Mouse (Mus musculus): ENCODE data around the gene Trpm4.
"Not testable (repeated sequence)": the region's sequence is repeated elsewhere in the genome, so short reads cannot be mapped to it uniquely, and the experiment has no call there.

Gene Trpm4

GRCm38 (mm10) chr7:45333431-45333982, at the start of gene Trpm4:
Gene Trpm4, minus strand, starts transcription at chr7:45333780.
- DNase-seq = peak; percentile 87 to 89

GRCm38 (mm10) chr7:45376057-45376456, 42.5 kb upstream of the Trpm4 start:
- DNase-seq = no peak

DNA sequence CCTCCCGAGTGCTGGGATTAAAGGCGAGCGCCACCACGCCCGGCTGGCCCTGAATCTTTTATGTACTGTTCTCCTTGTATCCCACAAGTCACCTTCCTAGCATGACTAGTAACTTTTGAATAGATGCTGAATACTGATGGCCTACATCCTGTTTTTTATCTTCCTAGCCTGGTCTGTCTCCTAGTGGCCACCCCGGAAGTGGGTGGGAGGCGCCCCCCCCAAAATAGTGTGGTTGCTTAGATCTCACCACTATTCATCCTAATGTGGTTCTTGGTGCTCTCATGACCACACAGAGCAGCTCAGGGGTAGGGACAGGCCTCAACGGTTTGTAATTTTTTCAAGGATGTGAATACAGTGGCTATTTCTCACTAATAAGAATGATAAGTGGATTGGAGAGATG, 41.0 kb upstream of the Trpm4 start:
- DNase-seq = no peak

GRCm38 (mm10) chr7:45372371-45372770, 38.8 kb upstream of the Trpm4 start:
- DNase-seq = no peak

GRCm38 (mm10) chr7:45370475-45371311, 37.1 kb upstream of the Trpm4 start, which contains the start of gene Lin7b:
Gene Lin7b, minus strand, starts transcription at chr7:45370583.
- DNase-seq = peak; percentile 85 to 92

- no peak for DNase-seq
Measured at GRCm38 (mm10) chr7:45369836-45370474, 36.4 kb upstream of the Trpm4 start.

- DNase-seq = no peak
Measured at GRCm38 (mm10) chr7:45369022-45369745, 35.6 kb upstream of the Trpm4 start.

DNA sequence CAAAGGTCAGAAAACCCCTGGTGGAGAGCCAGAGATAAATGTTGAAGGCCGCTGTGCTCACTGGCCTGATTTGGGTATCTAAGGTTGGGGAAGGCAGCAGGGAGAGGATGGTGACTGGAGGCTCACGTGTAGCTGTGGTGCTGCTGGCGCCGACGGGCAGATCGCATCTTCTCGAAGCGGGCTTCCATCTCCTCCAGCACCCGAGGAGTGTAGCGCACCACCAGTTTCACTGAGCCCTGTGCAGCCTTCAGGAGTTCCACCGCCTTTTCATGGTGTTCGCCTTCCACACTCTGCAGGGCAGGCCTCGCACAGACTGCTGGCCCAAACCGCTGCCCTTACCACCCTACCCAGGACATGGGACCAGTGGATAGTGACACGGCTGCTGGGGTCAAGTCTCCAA, 34.6 kb upstream of the Trpm4 start:
- DNase-seq = no peak

GRCm38 (mm10) chr7:45367020-45367880, 33.7 kb upstream of the Trpm4 start:
- peak; percentile 96 to 98 for DNase-seq

DNA sequence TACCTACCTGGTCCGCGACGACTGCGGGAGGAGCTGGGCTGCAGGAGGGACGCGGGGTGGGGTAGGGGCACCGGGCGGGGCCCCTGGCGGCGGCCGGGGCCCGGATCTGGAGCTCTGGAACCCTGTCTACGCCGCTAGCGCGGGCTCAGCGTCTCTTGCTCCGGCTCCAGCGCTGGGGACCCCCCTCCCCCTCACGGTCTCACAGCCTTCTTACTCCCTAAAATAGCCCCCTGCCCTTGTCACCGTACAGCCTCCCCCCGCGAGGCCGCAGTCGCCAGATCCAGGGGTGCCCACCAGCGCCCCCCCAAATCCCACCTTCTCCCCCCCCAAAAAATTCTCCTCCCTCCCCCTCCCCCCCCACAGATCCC, 33.1 kb upstream of the Trpm4 start, which contains the start of gene Ppfia3:
Gene Ppfia3, minus strand, starts transcription at position 368 of the 368 bp plus-strand sequence.
- no peak for DNase-seq

- peak in 1 of 2 experiments; percentile 37 for DNase-seq
Measured at GRCm38 (mm10) chr7:45365742-45366651, 32.4 kb upstream of the Trpm4 start.

DNA sequence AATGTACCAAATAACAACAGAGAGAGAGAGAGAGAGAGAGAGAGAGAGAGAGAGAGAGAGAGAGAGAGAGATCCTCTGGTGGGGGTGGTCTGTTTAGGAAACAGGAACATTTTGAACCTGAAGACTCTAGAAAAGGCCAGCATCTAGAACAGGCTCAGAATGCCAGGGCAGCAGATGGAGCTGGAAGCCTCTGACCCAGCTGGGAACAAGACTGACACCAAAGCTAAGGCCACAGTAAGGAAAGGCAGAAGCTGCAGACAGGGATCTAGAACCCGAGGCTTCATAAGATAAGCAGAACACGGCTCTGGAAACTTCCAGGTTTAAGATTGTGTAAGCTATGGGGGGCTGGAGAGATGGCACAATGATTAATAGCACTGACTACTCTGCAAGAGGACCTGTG, 30.4 kb upstream of the Trpm4 start:
- DNase-seq = no peak

GRCm38 (mm10) chr7:45362801-45363200, 29.2 kb upstream of the Trpm4 start:
- DNase-seq = peak; percentile 33 to 57

- DNase-seq = peak; percentile 63 to 79
Measured at GRCm38 (mm10) chr7:45361243-45361804, 27.7 kb upstream of the Trpm4 start.

DNA sequence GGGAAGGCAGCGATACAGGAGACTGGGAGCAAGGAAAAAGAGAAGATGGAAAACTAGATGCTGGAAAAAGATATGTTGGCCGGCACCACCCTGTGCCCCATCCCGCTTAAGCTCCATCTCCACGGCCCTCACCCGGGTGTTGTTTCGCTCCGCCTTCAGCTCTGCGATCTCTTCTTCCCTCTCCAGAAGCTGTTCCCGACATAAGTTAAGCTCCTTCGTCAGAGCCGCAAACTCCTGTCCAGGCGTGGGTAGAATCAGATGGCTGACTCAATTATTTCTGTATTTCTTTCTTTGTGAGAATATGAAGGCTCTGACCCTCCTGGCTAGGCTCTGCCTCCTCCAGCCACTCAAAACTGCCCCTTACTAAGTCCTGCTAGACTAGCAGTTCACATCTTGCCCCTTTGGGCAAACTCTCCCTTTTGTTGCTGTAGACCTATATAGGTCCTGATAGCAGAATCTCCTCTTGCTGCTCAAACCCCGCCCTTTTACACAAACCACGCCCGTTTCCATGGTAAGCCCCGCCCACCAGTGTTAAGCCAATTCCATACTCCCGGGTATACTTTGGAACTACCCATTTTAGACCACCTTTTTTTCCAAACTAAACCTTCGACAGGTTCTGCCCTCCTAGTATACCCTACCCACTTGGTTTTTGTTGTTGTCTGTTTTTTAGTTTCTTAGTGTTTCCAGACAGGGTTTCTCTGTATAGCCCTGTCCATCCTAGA, 27.0 kb upstream of the Trpm4 start:
- DNase-seq = no peak

GRCm38 (mm10) chr7:45359081-45359480, 25.5 kb upstream of the Trpm4 start:
- not testable (repeated sequence) for DNase-seq

- DNase-seq = no peak
Measured at GRCm38 (mm10) chr7:45356087-45356486, 22.5 kb upstream of the Trpm4 start.

GRCm38 (mm10) chr7:45355318-45356020, 21.9 kb upstream of the Trpm4 start:
- DNase-seq = no peak

DNA sequence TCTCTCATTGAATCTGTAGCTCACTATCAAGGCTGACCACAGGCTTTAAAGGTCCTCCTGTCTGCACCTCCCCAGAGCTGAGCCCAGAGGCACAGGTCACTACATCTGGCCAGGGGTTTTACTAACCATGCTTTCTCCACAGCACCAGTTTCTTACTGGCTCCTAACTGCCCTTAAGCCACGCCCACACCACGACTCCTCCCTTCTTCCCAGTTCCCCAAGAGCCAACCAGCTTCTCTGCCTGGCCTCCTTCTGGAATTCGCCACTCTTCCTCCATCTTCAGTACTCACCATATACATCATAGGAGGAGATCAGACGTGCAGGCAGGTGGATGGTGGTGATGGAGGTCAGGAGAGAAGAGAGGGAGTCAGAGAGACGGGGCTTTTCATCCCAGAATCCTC, 19.5 kb upstream of the Trpm4 start:
- no peak for DNase-seq
